Mouse (Mus musculus) MEL (cell line): Measurements from ENCODE around the gene a. TPM values are rescaled to one million over a fixed set of nuclear protein-coding genes. Genes with fewer than 3 reads are reported as not detected.

Source experiments
- DNase-seq: peaks from one replicate; pipeline ENCODE4 v3.0.0; 2011; ENCODE audit warnings: low read depth, low spot score
- H3K27ac ChIP-seq: 2 replicates; pipeline ENCODE4 v1.5.1; 2012; ENCODE audit warnings: low read depth, mild to moderate bottlenecking, control low read depth, low read length, moderate library complexity; ENCODE audit not compliant: control insufficient read depth
- H3K27me3 ChIP-seq, 2 experiments: fragments of 150-350 bp in 1 of 2; sonication (generic) in 1 of 2; 2 replicates each; pipeline ENCODE4 v1.6.1; 2012; ENCODE audit warnings: low read length in 2 of 2, mild to moderate bottlenecking in 2 of 2, improper control_type of control experiment in 1 of 2, moderate library complexity in 1 of 2; ENCODE audit not compliant: insufficient read depth in 2 of 2, control insufficient read depth in 1 of 2
- H3K36me3 ChIP-seq, 2 experiments: 2 replicates each; pipeline ENCODE4 v1.6.1; 2012 to 2014; ENCODE audit warnings: low read length in 2 of 2, improper control_type of control experiment in 1 of 2, inconsistent platforms in 1 of 2, mild to moderate bottlenecking in 1 of 2; ENCODE audit not compliant: insufficient read depth in 2 of 2, control insufficient read depth in 1 of 2
- H3K4me1 ChIP-seq, 2 experiments: fragments of 150-350 bp in 1 of 2; sonication (generic) in 1 of 2; 2 replicates each; pipeline ENCODE4 v1.6.1; 2012; ENCODE audit warnings: low read length in 2 of 2, improper control_type of control experiment in 1 of 2, mild to moderate bottlenecking in 1 of 2; ENCODE audit not compliant: insufficient read depth in 2 of 2, control insufficient read depth in 1 of 2
- H3K4me3 ChIP-seq, 2 experiments: fragments of 150-350 bp in 1 of 2; sonication (generic) in 1 of 2; 2 replicates each; pipeline ENCODE4 v1.5.1; 2012; ENCODE audit warnings: low read depth in 2 of 2, low read length in 2 of 2, mild to moderate bottlenecking in 2 of 2, moderate library complexity in 2 of 2, control low read depth in 1 of 2, improper control_type of control experiment in 1 of 2; ENCODE audit not compliant: control insufficient read depth in 1 of 2, insufficient read depth in 1 of 2
- H3K79me2 ChIP-seq: 2 replicates; pipeline ENCODE4 v1.6.1; 2012; ENCODE audit warnings: mild to moderate bottlenecking, low read length, moderate library complexity; ENCODE audit not compliant: control insufficient read depth, poor library complexity, insufficient read depth
- H3K9ac ChIP-seq: 2 replicates; pipeline ENCODE4 v1.6.1; 2012; ENCODE audit warnings: low read depth, mild to moderate bottlenecking, control low read depth, low read length, moderate library complexity; ENCODE audit not compliant: control insufficient read depth, poor library complexity, severe bottlenecking
- H3K9me3 ChIP-seq: fragments of 150-350 bp; sonication (generic); replicated peaks from 2 replicates; pipeline ENCODE4 v1.6.1; 2012; ENCODE audit warnings: mild to moderate bottlenecking, low read length, improper control_type of control experiment, moderate library complexity; ENCODE audit not compliant: insufficient read depth
- CHD2 ChIP-seq: IDR thresholded peaks from 2 replicates; pipeline ENCODE4 v1.6.1; 2011; ENCODE audit warnings: low read length, improper control_type of control experiment
- CTCF ChIP-seq, 3 experiments: IDR thresholded peaks in 2 of 3; conservative IDR thresholded peaks in 1 of 3; 2 replicates each; pipeline ENCODE4 v1.5.1; 2011 to 2012; ENCODE audit warnings: low read length in 3 of 3, low read depth in 2 of 3, mild to moderate bottlenecking in 2 of 3, improper control_type of control experiment in 1 of 3, inconsistent platforms in 1 of 3, mixed read lengths in 1 of 3, moderate library complexity in 1 of 3; ENCODE audit not compliant: control insufficient read depth in 1 of 3, insufficient read depth in 1 of 3, poor library complexity in 1 of 3, severe bottlenecking in 1 of 3
- E2F4 ChIP-seq: IDR thresholded peaks from 2 replicates; pipeline ENCODE4 v1.6.1; 2011; ENCODE audit warnings: low read depth, low read length, improper control_type of control experiment, borderline replicate concordance
- ELF1 ChIP-seq: IDR thresholded peaks from 2 replicates; pipeline ENCODE4 v1.6.1; 2014; ENCODE audit warnings: low read depth, mild to moderate bottlenecking, inconsistent platforms, low read length, improper control_type of control experiment, moderate library complexity
- ETS1 ChIP-seq: IDR thresholded peaks from 2 replicates; pipeline ENCODE4 v1.6.1; 2012; ENCODE audit warnings: low read depth, mild to moderate bottlenecking, inconsistent platforms, low read length, improper control_type of control experiment, moderate library complexity
- GATA1 ChIP-seq: IDR thresholded peaks from 2 replicates; pipeline ENCODE4 v1.6.1; 2011; ENCODE audit warnings: low read depth, low read length, improper control_type of control experiment
- JUND ChIP-seq: IDR thresholded peaks from 2 replicates; pipeline ENCODE4 v1.6.1; 2011; ENCODE audit warnings: low read depth, mild to moderate bottlenecking, improper control_type of control experiment, low read length
- MXI1 ChIP-seq: IDR thresholded peaks from 2 replicates; pipeline ENCODE4 v1.6.1; 2011; ENCODE audit warnings: mild to moderate bottlenecking, low read depth, low read length, improper control_type of control experiment
- MYB ChIP-seq: IDR thresholded peaks from 2 replicates; pipeline ENCODE4 v1.6.1; 2011; ENCODE audit warnings: mild to moderate bottlenecking, low read depth, low read length, improper control_type of control experiment
- POLR2AphosphoS5 ChIP-seq: IDR thresholded peaks from 2 replicates; pipeline ENCODE4 v1.6.1; 2012; ENCODE audit warnings: low read depth, borderline replicate concordance, mild to moderate bottlenecking, inconsistent platforms, low read length, moderate library complexity, mixed read lengths
- RAD21 ChIP-seq: IDR thresholded peaks from 2 replicates; pipeline ENCODE4 v1.6.1; 2011; ENCODE audit warnings: mild to moderate bottlenecking, low read depth, low read length, improper control_type of control experiment
- SMC3 ChIP-seq: IDR thresholded peaks from 2 replicates; pipeline ENCODE4 v1.6.1; 2011; ENCODE audit warnings: low read depth, low read length, improper control_type of control experiment
- TBP ChIP-seq: IDR thresholded peaks from 2 replicates; pipeline ENCODE4 v1.8.0; 2011; ENCODE audit warnings: low read depth, low read length, improper control_type of control experiment
- USF1 ChIP-seq: IDR thresholded peaks from 2 replicates; pipeline ENCODE4 v1.6.1; 2014; ENCODE audit warnings: low read depth, mild to moderate bottlenecking, inconsistent platforms, low read length, improper control_type of control experiment, moderate library complexity
- USF2 ChIP-seq, 2 experiments: IDR thresholded peaks; 2 replicates each; pipeline ENCODE4 v1.6.1; 2011 to 2012; ENCODE audit warnings: improper control_type of control experiment in 2 of 2, low read length in 2 of 2, borderline replicate concordance in 1 of 2, inconsistent platforms in 1 of 2, low read depth in 1 of 2, mild to moderate bottlenecking in 1 of 2; ENCODE audit not compliant: insufficient read depth in 1 of 2
- ZC3H11A ChIP-seq: IDR thresholded peaks from 2 replicates; pipeline ENCODE4 v1.6.1; 2012; ENCODE audit warnings: low read depth, mild to moderate bottlenecking, inconsistent platforms, low read length, improper control_type of control experiment
- ZNF384 ChIP-seq: IDR thresholded peaks from 2 replicates; pipeline ENCODE4 v1.6.1; 2012; ENCODE audit warnings: low read depth, mild to moderate bottlenecking, inconsistent platforms, low read length, improper control_type of control experiment
- polyA plus RNA-seq, 2 experiments: library from polyadenylated mRNA; stranded (reverse) in 1 of 2; unstranded in 1 of 2; fragments of >175 nt in 1 of 2; fragments of >200 nt in 1 of 2; gene quantifications; 2 replicates each; pipeline versions ENCODE4 v1.2.1 to v1.2.4; 2012; ENCODE audit warnings: low replicate concordance in 2 of 2, low read depth in 1 of 2; ENCODE audit not compliant: insufficient read length in 2 of 2, insufficient read depth in 1 of 2, missing spikeins in 1 of 2
- total RNA-seq: library from RNA; depleted of rRNA; stranded (reverse); fragments of 300-350 nt; gene quantifications from 2 replicates; pipeline ENCODE4 v1.2.3, GENCODE M21; 2012

The a gene
- total and polyA plus RNA-seq, 3 experiments: not detected

GRCm38 (mm10) chr2:154933884-154934283 lies 142.7 kb downstream of the a start:
- DNase-seq: peak; percentile 37
- TF ChIP-seq RAD21 (peak; percentile 78), ZNF384 (no peak), POLR2AphosphoS5 (no peak), ZC3H11A (peak; percentile 64), SMC3 (peak; percentile 62), CTCF (IDR thresholded peaks at IDR 0.05 in 2 of 3, conservative IDR thresholded peaks at IDR 0.05 in 1 of 3; ENCODE audit: control insufficient read depth in 1 of 3, insufficient read depth in 1 of 3, low read depth in 2 of 3, low read length in 3 of 3, poor library complexity in 1 of 3, severe bottlenecking in 1 of 3) (peak in 1 of 3 experiments; percentile 66; a peak in 2 of 6 replicates)
- no peaks in the 10 kb centered on the region for H3K9me3 ChIP-seq

DNA sequence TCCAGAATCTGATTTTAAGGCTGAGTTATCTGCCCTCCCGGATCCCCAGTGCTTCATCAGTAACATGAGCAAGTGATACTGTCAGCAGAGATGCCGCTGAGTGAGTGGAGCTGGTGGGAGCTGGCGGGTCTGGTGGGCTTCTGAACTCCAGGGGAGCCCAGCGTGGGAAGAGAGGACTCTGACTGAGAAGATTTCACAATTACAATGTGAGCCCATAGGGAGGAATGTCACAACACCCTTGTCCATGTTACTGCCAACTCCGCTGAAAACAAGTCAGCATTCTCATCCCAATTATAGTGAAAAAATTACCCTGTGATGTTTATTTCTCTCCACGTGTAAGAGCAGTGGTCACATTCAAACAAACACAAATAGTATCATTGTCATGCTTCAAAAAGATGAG lies 144.9 kb downstream of the a start:
- no peak for DNase-seq
- TF ChIP-seq TBP: no peak
- no peak for TF ChIP-seq JUND
- no peak for TF ChIP-seq ETS1
- no peak for TF ChIP-seq SMC3
- TF ChIP-seq CTCF (IDR thresholded peaks at IDR 0.05 in 2 of 3, conservative IDR thresholded peaks at IDR 0.05 in 1 of 3; ENCODE audit: control insufficient read depth in 1 of 3, insufficient read depth in 1 of 3, low read depth in 2 of 3, low read length in 3 of 3, poor library complexity in 1 of 3, severe bottlenecking in 1 of 3): no peak
- no peak for TF ChIP-seq MXI1
- no peak for TF ChIP-seq CHD2
- no peak for TF ChIP-seq POLR2AphosphoS5
- no peak for TF ChIP-seq USF1
- TF ChIP-seq RAD21: no peak
- no peak for TF ChIP-seq GATA1
- no peak for TF ChIP-seq MYB
- TF ChIP-seq USF2 (IDR thresholded peaks at IDR 0.05; ENCODE audit: borderline replicate concordance in 1 of 2, insufficient read depth in 1 of 2, low read depth in 1 of 2, low read length in 2 of 2): no peak
- TF ChIP-seq ELF1: no peak
- TF ChIP-seq E2F4: no peak
- TF ChIP-seq ZC3H11A: no peak
- H3K36me3 ChIP-seq: no peaks in the 10 kb centered on the region
- H3K9ac ChIP-seq: no peak overlapping the region
- H3K79me2 ChIP-seq: no peaks in the 10 kb centered on the region
- no peaks in the 10 kb centered on the region for H3K9me3 ChIP-seq
- no peak overlapping the region for H3K4me3 ChIP-seq
- peaks cover 4 to 18% of the 10 kb centered on the region in 2 experiments for H3K27me3 ChIP-seq
- H3K27ac ChIP-seq: no peak overlapping the region
- H3K4me1 ChIP-seq: no peaks in the 10 kb centered on the region

More at GRCm38 (mm10) chr2:154933884-154934283, 142.7 kb downstream of the a start:
- no peak overlapping the region for H3K9ac ChIP-seq
- H3K36me3 ChIP-seq: no peaks in the 10 kb centered on the region
- no peaks in the 10 kb centered on the region for H3K4me1 ChIP-seq
- H3K4me3 ChIP-seq: no peak overlapping the region
- H3K27me3 ChIP-seq: peaks cover 2 to 22% of the 10 kb centered on the region in 2 experiments
- no peaks in the 10 kb centered on the region for H3K79me2 ChIP-seq
- no peak overlapping the region for H3K27ac ChIP-seq
